Mouse (Mus musculus) neural tube, embryonic 12.5 days (tissue): ENCODE measurements at regions not wholly inside any gene's neighbourhood (a gene's known extent, or its start where the extent isn't known, plus 50 kb on each side); places are given as distances from the start of the nearest gene placed in this dataset.
A peak's percentile ranks its signal among the peaks of the same experiment; 100 is the strongest.

Source experiments
- ATAC-seq: fragments of 200-750 bp; cut with Nextera tagmentation; 2 replicates; pipeline ENCODE4 v1.8.0; 2017; ENCODE audit warnings: low read depth, mild to moderate bottlenecking, moderate TSS enrichment, moderate library complexity; ENCODE audit not compliant: low FRiP score
- H3K27ac ChIP-seq: fragments of 300-500 bp; sonication (generic); 2 replicates; pipeline ENCODE4 v1.5.1; 2016
- H3K27me3 ChIP-seq: fragments of 300-500 bp; sonication (generic); replicated peaks from 2 replicates; pipeline ENCODE4 v1.6.1; 2016; ENCODE audit warnings: mild to moderate bottlenecking
- H3K36me3 ChIP-seq: fragments of 300-500 bp; sonication (generic); 2 replicates; pipeline ENCODE4 v1.6.1; 2016; ENCODE audit warnings: mild to moderate bottlenecking
- H3K4me1 ChIP-seq: fragments of 300-500 bp; sonication (generic); 2 replicates; pipeline ENCODE4 v1.6.1; 2016
- H3K4me2 ChIP-seq: fragments of 300-500 bp; sonication (generic); replicated peaks from 2 replicates; pipeline ENCODE4 v1.6.1; 2016; ENCODE audit warnings: mild to moderate bottlenecking
- H3K4me3 ChIP-seq: fragments of 300-500 bp; sonication (generic); 2 replicates; pipeline ENCODE4 v1.5.1; 2016
- H3K9ac ChIP-seq: fragments of 300-500 bp; sonication (generic); 2 replicates; pipeline ENCODE4 v1.6.1; 2016; ENCODE audit warnings: mild to moderate bottlenecking
- H3K9me3 ChIP-seq: fragments of 300-500 bp; sonication (generic); 2 replicates; pipeline ENCODE4 v1.6.1; 2016; ENCODE audit warnings: mild to moderate bottlenecking

- H3K4me3 ChIP-seq: no peak overlapping the region
- H3K27me3 ChIP-seq: no peaks in the 10 kb centered on the region
- no peaks in the 10 kb centered on the region for H3K36me3 ChIP-seq
- H3K9ac ChIP-seq: no peak overlapping the region
- H3K4me1 ChIP-seq: no peaks in the 10 kb centered on the region
- H3K27ac ChIP-seq: no peak overlapping the region
- no peak overlapping the region for H3K4me2 ChIP-seq
- H3K9me3 ChIP-seq: no peaks in the 10 kb centered on the region
- peak; percentile 90 for ATAC-seq
These were observed 3655.7 kb upstream of the Lrrc6 start for GRCm38 (mm10) chr15:70156443-70156842.

GRCm38 (mm10) chr15:70203366-70203765 lies 3631.0 kb upstream of the Gm6569 start:
- Histone ChIP-seq H3K4me1 (no peaks in the 10 kb centered on the region), H3K9me3 (no peaks in the 10 kb centered on the region), H3K9ac (no peak overlapping the region), H3K4me3 (no peak overlapping the region), H3K36me3 (no peaks in the 10 kb centered on the region), H3K4me2 (no peak overlapping the region), H3K27ac (no peak overlapping the region), H3K27me3 (no peaks in the 10 kb centered on the region)
- ATAC-seq: no peak
